Mouse (Mus musculus) embryonic fibroblast, embryonic 13.5 days (primary cell): ENCODE measurements at regions not wholly inside any gene's neighbourhood (a gene's known extent, or its start where the extent isn't known, plus 50 kb on each side); places are given as distances from the start of the nearest gene placed in this dataset.

Source experiments
- CTCF ChIP-seq: IDR thresholded peaks from 2 replicates; pipeline ENCODE4 v1.5.1; 2011; ENCODE audit warnings: mild to moderate bottlenecking, control low read depth, low read length, moderate library complexity, borderline replicate concordance; ENCODE audit not compliant: insufficient read depth
- POLR2A ChIP-seq: IDR thresholded peaks from 2 replicates; pipeline ENCODE4 v1.6.1; 2011; ENCODE audit warnings: low read depth, mild to moderate bottlenecking, control low read depth, low read length, moderate library complexity

GRCm38 (mm10) chr13:114584566-114584965, 125.8 kb upstream of the Fst start:
- TF ChIP-seq POLR2A (no peak), CTCF (no peak)
